Mouse (Mus musculus) MEL (cell line): ENCODE measurements around the gene Ern1. TPM values are rescaled to one million over a fixed set of nuclear protein-coding genes. Genes with fewer than 3 reads are reported as not detected.

ENCODE experiments used
- DNase-seq: peaks from one replicate; pipeline ENCODE4 v3.0.0; 2011; ENCODE audit warnings: low read depth, low spot score
- H3K27ac ChIP-seq: 2 replicates; pipeline ENCODE4 v1.5.1; 2012; ENCODE audit warnings: low read depth, mild to moderate bottlenecking, control low read depth, low read length, moderate library complexity; ENCODE audit not compliant: control insufficient read depth
- H3K27me3 ChIP-seq, 2 experiments: fragments of 150-350 bp in 1 of 2; sonication (generic) in 1 of 2; 2 replicates each; pipeline ENCODE4 v1.6.1; 2012; ENCODE audit warnings: low read length in 2 of 2, mild to moderate bottlenecking in 2 of 2, improper control_type of control experiment in 1 of 2, moderate library complexity in 1 of 2; ENCODE audit not compliant: insufficient read depth in 2 of 2, control insufficient read depth in 1 of 2
- H3K36me3 ChIP-seq, 2 experiments: 2 replicates each; pipeline ENCODE4 v1.6.1; 2012 to 2014; ENCODE audit warnings: low read length in 2 of 2, improper control_type of control experiment in 1 of 2, inconsistent platforms in 1 of 2, mild to moderate bottlenecking in 1 of 2; ENCODE audit not compliant: insufficient read depth in 2 of 2, control insufficient read depth in 1 of 2
- H3K4me1 ChIP-seq, 2 experiments: fragments of 150-350 bp in 1 of 2; sonication (generic) in 1 of 2; 2 replicates each; pipeline ENCODE4 v1.6.1; 2012; ENCODE audit warnings: low read length in 2 of 2, improper control_type of control experiment in 1 of 2, mild to moderate bottlenecking in 1 of 2; ENCODE audit not compliant: insufficient read depth in 2 of 2, control insufficient read depth in 1 of 2
- H3K4me3 ChIP-seq, 2 experiments: fragments of 150-350 bp in 1 of 2; sonication (generic) in 1 of 2; 2 replicates each; pipeline ENCODE4 v1.5.1; 2012; ENCODE audit warnings: low read depth in 2 of 2, low read length in 2 of 2, mild to moderate bottlenecking in 2 of 2, moderate library complexity in 2 of 2, control low read depth in 1 of 2, improper control_type of control experiment in 1 of 2; ENCODE audit not compliant: control insufficient read depth in 1 of 2, insufficient read depth in 1 of 2
- H3K79me2 ChIP-seq: 2 replicates; pipeline ENCODE4 v1.6.1; 2012; ENCODE audit warnings: mild to moderate bottlenecking, low read length, moderate library complexity; ENCODE audit not compliant: control insufficient read depth, poor library complexity, insufficient read depth
- H3K9ac ChIP-seq: 2 replicates; pipeline ENCODE4 v1.6.1; 2012; ENCODE audit warnings: low read depth, mild to moderate bottlenecking, control low read depth, low read length, moderate library complexity; ENCODE audit not compliant: control insufficient read depth, poor library complexity, severe bottlenecking
- H3K9me3 ChIP-seq: fragments of 150-350 bp; sonication (generic); replicated peaks from 2 replicates; pipeline ENCODE4 v1.6.1; 2012; ENCODE audit warnings: mild to moderate bottlenecking, low read length, improper control_type of control experiment, moderate library complexity; ENCODE audit not compliant: insufficient read depth
- BHLHE40 ChIP-seq: IDR thresholded peaks from 2 replicates; pipeline ENCODE4 v1.6.1; 2012; ENCODE audit warnings: low read depth, mild to moderate bottlenecking, inconsistent platforms, low read length, improper control_type of control experiment, borderline replicate concordance
- CHD1 ChIP-seq: IDR thresholded peaks from 2 replicates; pipeline ENCODE4 v1.6.1; 2012; ENCODE audit warnings: low read depth, mild to moderate bottlenecking, inconsistent platforms, low read length, improper control_type of control experiment
- CHD2 ChIP-seq: IDR thresholded peaks from 2 replicates; pipeline ENCODE4 v1.6.1; 2011; ENCODE audit warnings: low read length, improper control_type of control experiment
- CTCF ChIP-seq, 3 experiments: IDR thresholded peaks in 2 of 3; conservative IDR thresholded peaks in 1 of 3; 2 replicates each; pipeline ENCODE4 v1.5.1; 2011 to 2012; ENCODE audit warnings: low read length in 3 of 3, low read depth in 2 of 3, mild to moderate bottlenecking in 2 of 3, improper control_type of control experiment in 1 of 3, inconsistent platforms in 1 of 3, mixed read lengths in 1 of 3, moderate library complexity in 1 of 3; ENCODE audit not compliant: control insufficient read depth in 1 of 3, insufficient read depth in 1 of 3, poor library complexity in 1 of 3, severe bottlenecking in 1 of 3
- E2F4 ChIP-seq: IDR thresholded peaks from 2 replicates; pipeline ENCODE4 v1.6.1; 2011; ENCODE audit warnings: low read depth, low read length, improper control_type of control experiment, borderline replicate concordance
- ELF1 ChIP-seq: IDR thresholded peaks from 2 replicates; pipeline ENCODE4 v1.6.1; 2014; ENCODE audit warnings: low read depth, mild to moderate bottlenecking, inconsistent platforms, low read length, improper control_type of control experiment, moderate library complexity
- ETS1 ChIP-seq: IDR thresholded peaks from 2 replicates; pipeline ENCODE4 v1.6.1; 2012; ENCODE audit warnings: low read depth, mild to moderate bottlenecking, inconsistent platforms, low read length, improper control_type of control experiment, moderate library complexity
- GABPA ChIP-seq: IDR thresholded peaks from 2 replicates; pipeline ENCODE4 v1.6.1; 2012; ENCODE audit warnings: low read depth, mild to moderate bottlenecking, inconsistent platforms, low read length, improper control_type of control experiment, moderate library complexity
- GATA1 ChIP-seq: IDR thresholded peaks from 2 replicates; pipeline ENCODE4 v1.6.1; 2011; ENCODE audit warnings: low read depth, low read length, improper control_type of control experiment
- HCFC1 ChIP-seq: IDR thresholded peaks from 2 replicates; pipeline ENCODE4 v1.6.1; 2012; ENCODE audit warnings: low read depth, mild to moderate bottlenecking, inconsistent platforms, low read length, improper control_type of control experiment, moderate library complexity
- JUND ChIP-seq: IDR thresholded peaks from 2 replicates; pipeline ENCODE4 v1.6.1; 2011; ENCODE audit warnings: low read depth, mild to moderate bottlenecking, improper control_type of control experiment, low read length
- MAFK ChIP-seq: IDR thresholded peaks from 2 replicates; pipeline ENCODE4 v1.6.1; 2011; ENCODE audit warnings: low read depth, mild to moderate bottlenecking, low read length, improper control_type of control experiment, borderline replicate concordance
- MAX ChIP-seq: IDR thresholded peaks from 2 replicates; pipeline ENCODE4 v1.6.1; 2011; ENCODE audit warnings: low read length, improper control_type of control experiment
- MAZ ChIP-seq: IDR thresholded peaks from 2 replicates; pipeline ENCODE4 v1.6.1; 2012; ENCODE audit warnings: low read depth, mild to moderate bottlenecking, inconsistent platforms, low read length, improper control_type of control experiment
- MEF2A ChIP-seq: IDR thresholded peaks from 2 replicates; pipeline ENCODE4 v1.6.1; 2014; ENCODE audit warnings: low read depth, mild to moderate bottlenecking, inconsistent platforms, low read length, improper control_type of control experiment; ENCODE audit not compliant: poor library complexity, insufficient replicate concordance, severe bottlenecking; ENCODE audit errors: extremely low read depth
- MXI1 ChIP-seq: IDR thresholded peaks from 2 replicates; pipeline ENCODE4 v1.6.1; 2011; ENCODE audit warnings: mild to moderate bottlenecking, low read depth, low read length, improper control_type of control experiment
- MYB ChIP-seq: IDR thresholded peaks from 2 replicates; pipeline ENCODE4 v1.6.1; 2011; ENCODE audit warnings: mild to moderate bottlenecking, low read depth, low read length, improper control_type of control experiment
- MYC ChIP-seq: IDR thresholded peaks from 2 replicates; pipeline ENCODE4 v1.6.1; 2011; ENCODE audit warnings: low read depth, mild to moderate bottlenecking, low read length, improper control_type of control experiment, moderate library complexity
- NELFE ChIP-seq: IDR thresholded peaks from 2 replicates; pipeline ENCODE4 v1.6.1; 2011; ENCODE audit warnings: low read depth, low read length, improper control_type of control experiment
- NRF1 ChIP-seq: IDR thresholded peaks from 2 replicates; pipeline ENCODE4 v1.6.1; 2014; ENCODE audit warnings: low read depth, mild to moderate bottlenecking, inconsistent platforms, low read length, improper control_type of control experiment, moderate library complexity; ENCODE audit not compliant: poor library complexity, insufficient read depth, severe bottlenecking
- POLR2A ChIP-seq, 2 experiments: IDR thresholded peaks; 2 replicates each; pipeline ENCODE4 v1.6.1; 2011 to 2012; ENCODE audit warnings: low read length in 2 of 2, mild to moderate bottlenecking in 2 of 2, control low read depth in 1 of 2, improper control_type of control experiment in 1 of 2, low read depth in 1 of 2, moderate library complexity in 1 of 2; ENCODE audit not compliant: control insufficient read depth in 1 of 2, insufficient read depth in 1 of 2, poor library complexity in 1 of 2
- POLR2AphosphoS2 ChIP-seq: IDR thresholded peaks from 2 replicates; pipeline ENCODE4 v1.6.1; 2011; ENCODE audit warnings: low read length, improper control_type of control experiment
- POLR2AphosphoS5 ChIP-seq: IDR thresholded peaks from 2 replicates; pipeline ENCODE4 v1.6.1; 2012; ENCODE audit warnings: low read depth, borderline replicate concordance, mild to moderate bottlenecking, inconsistent platforms, low read length, moderate library complexity, mixed read lengths
- RAD21 ChIP-seq: IDR thresholded peaks from 2 replicates; pipeline ENCODE4 v1.6.1; 2011; ENCODE audit warnings: mild to moderate bottlenecking, low read depth, low read length, improper control_type of control experiment
- RCOR1 ChIP-seq: IDR thresholded peaks from 2 replicates; pipeline ENCODE4 v1.6.1; 2012; ENCODE audit warnings: low read depth, mild to moderate bottlenecking, inconsistent platforms, low read length, improper control_type of control experiment
- SIN3A ChIP-seq: IDR thresholded peaks from 2 replicates; pipeline ENCODE4 v1.6.1; 2012; ENCODE audit warnings: low read length, improper control_type of control experiment, inconsistent platforms
- SMC3 ChIP-seq: IDR thresholded peaks from 2 replicates; pipeline ENCODE4 v1.6.1; 2011; ENCODE audit warnings: low read depth, low read length, improper control_type of control experiment
- TAL1 ChIP-seq: IDR thresholded peaks from 2 replicates; pipeline ENCODE4 v1.6.1; 2012; ENCODE audit warnings: mild to moderate bottlenecking, inconsistent platforms, low read length, moderate library complexity, mixed read lengths
- TBP ChIP-seq: IDR thresholded peaks from 2 replicates; pipeline ENCODE4 v1.8.0; 2011; ENCODE audit warnings: low read depth, low read length, improper control_type of control experiment
- TCF12 ChIP-seq: IDR thresholded peaks from 2 replicates; pipeline ENCODE4 v1.6.1; 2014; ENCODE audit warnings: low read depth, mild to moderate bottlenecking, inconsistent platforms, low read length, improper control_type of control experiment, moderate library complexity
- UBTF ChIP-seq: IDR thresholded peaks from 2 replicates; pipeline ENCODE4 v1.6.1; 2012; ENCODE audit warnings: low read depth, mild to moderate bottlenecking, inconsistent platforms, low read length, improper control_type of control experiment, moderate library complexity, borderline replicate concordance; ENCODE audit not compliant: insufficient read depth
- USF1 ChIP-seq: IDR thresholded peaks from 2 replicates; pipeline ENCODE4 v1.6.1; 2014; ENCODE audit warnings: low read depth, mild to moderate bottlenecking, inconsistent platforms, low read length, improper control_type of control experiment, moderate library complexity
- USF2 ChIP-seq, 2 experiments: IDR thresholded peaks; 2 replicates each; pipeline ENCODE4 v1.6.1; 2011 to 2012; ENCODE audit warnings: improper control_type of control experiment in 2 of 2, low read length in 2 of 2, borderline replicate concordance in 1 of 2, inconsistent platforms in 1 of 2, low read depth in 1 of 2, mild to moderate bottlenecking in 1 of 2; ENCODE audit not compliant: insufficient read depth in 1 of 2
- ZC3H11A ChIP-seq: IDR thresholded peaks from 2 replicates; pipeline ENCODE4 v1.6.1; 2012; ENCODE audit warnings: low read depth, mild to moderate bottlenecking, inconsistent platforms, low read length, improper control_type of control experiment
- ZMIZ1 ChIP-seq: IDR thresholded peaks from 2 replicates; pipeline ENCODE4 v1.6.1; 2012; ENCODE audit warnings: low read depth, mild to moderate bottlenecking, inconsistent platforms, low read length, improper control_type of control experiment, moderate library complexity
- ZNF384 ChIP-seq: IDR thresholded peaks from 2 replicates; pipeline ENCODE4 v1.6.1; 2012; ENCODE audit warnings: low read depth, mild to moderate bottlenecking, inconsistent platforms, low read length, improper control_type of control experiment
- polyA plus RNA-seq, 2 experiments: library from polyadenylated mRNA; stranded (reverse) in 1 of 2; unstranded in 1 of 2; fragments of >175 nt in 1 of 2; fragments of >200 nt in 1 of 2; gene quantifications; 2 replicates each; pipeline versions ENCODE4 v1.2.1 to v1.2.4; 2012; ENCODE audit warnings: low replicate concordance in 2 of 2, low read depth in 1 of 2; ENCODE audit not compliant: insufficient read length in 2 of 2, insufficient read depth in 1 of 2, missing spikeins in 1 of 2
- total RNA-seq: library from RNA; depleted of rRNA; stranded (reverse); fragments of 300-350 nt; gene quantifications from 2 replicates; pipeline ENCODE4 v1.2.3, GENCODE M21; 2012

The Ern1 gene
- total and polyA plus RNA-seq, 3 experiments, result 4.3 to 5.7 TPM; not detected in 1

GRCm38 (mm10) chr11:106515079-106515745, 27.6 kb upstream of the Ern1 start:
- Histone ChIP-seq H3K36me3 (peaks cover 7 to 12% of the 10 kb centered on the region in 2 experiments), H3K4me1 (peaks cover 12 to 14% of the 10 kb centered on the region in 2 experiments), H3K4me3 (no peak overlapping the region), H3K27me3 (no peaks in the 10 kb centered on the region), H3K9ac (no peak overlapping the region), H3K9me3 (no peaks in the 10 kb centered on the region), H3K79me2 (no peaks in the 10 kb centered on the region), H3K27ac (no peak overlapping the region)
- peak; percentile 73 for DNase-seq
- TF ChIP-seq USF1, result no peak
- TF ChIP-seq CHD1, result no peak
- TF ChIP-seq MYC, result 0 out of 2 replicates have a peak, but pooled peaks have one; percentile 62
- no peak for TF ChIP-seq MEF2A
- TF ChIP-seq BHLHE40, result peak; percentile 60; the same call in 1 of the 2 replicates
- TF ChIP-seq NELFE, result no peak
- no peak for TF ChIP-seq ZC3H11A
- TF ChIP-seq POLR2A (IDR thresholded peaks at IDR 0.05; ENCODE audit: control insufficient read depth in 1 of 2, insufficient read depth in 1 of 2, low read depth in 1 of 2, low read length in 2 of 2, poor library complexity in 1 of 2), result no peak
- TF ChIP-seq TBP, result 0 out of 2 replicates have a peak, but pooled peaks have one; percentile 35
- no peak for TF ChIP-seq ELF1
- TF ChIP-seq CTCF (IDR thresholded peaks at IDR 0.05 in 2 of 3, conservative IDR thresholded peaks at IDR 0.05 in 1 of 3; ENCODE audit: control insufficient read depth in 1 of 3, insufficient read depth in 1 of 3, low read depth in 2 of 3, low read length in 3 of 3, poor library complexity in 1 of 3, severe bottlenecking in 1 of 3), result no peak
- peak; percentile 76; the same call in 1 of the 2 replicates for TF ChIP-seq SIN3A
- TF ChIP-seq GATA1, result peak; percentile 95
- peak; percentile 91 for TF ChIP-seq TAL1
- no peak for TF ChIP-seq GABPA
- peak; percentile 62; the same call in 1 of the 2 replicates for TF ChIP-seq MXI1
- no peak for TF ChIP-seq USF2 (IDR thresholded peaks at IDR 0.05; ENCODE audit: borderline replicate concordance in 1 of 2, insufficient read depth in 1 of 2, low read depth in 1 of 2, low read length in 2 of 2)
- TF ChIP-seq POLR2AphosphoS5, result no peak
- no peak for TF ChIP-seq UBTF
- TF ChIP-seq CHD2, result no peak
- no peak for TF ChIP-seq ZMIZ1
- TF ChIP-seq HCFC1, result no peak
- no peak for TF ChIP-seq NRF1
- TF ChIP-seq E2F4, result no peak
- peak; percentile 86 for TF ChIP-seq MYB
- no peak for TF ChIP-seq JUND
- peak; percentile 93 for TF ChIP-seq ETS1
- TF ChIP-seq MAFK, result peak; percentile 19; the same call in 1 of the 2 replicates
- TF ChIP-seq SMC3, result no peak
- peak; percentile 99 for TF ChIP-seq TCF12
- TF ChIP-seq ZNF384, result peak; percentile 89
- no peak for TF ChIP-seq POLR2AphosphoS2
- peak; percentile 64; the same call in 1 of the 2 replicates for TF ChIP-seq MAX
- TF ChIP-seq RCOR1, result peak; percentile 100
- TF ChIP-seq MAZ, result no peak
- TF ChIP-seq RAD21, result no peak
